Mouse (Mus musculus) ES-Bruce4 (cell line): Measurements from ENCODE around the gene Gm2974. TPM values are rescaled to one million over a fixed set of nuclear protein-coding genes. Genes with fewer than 3 reads are reported as not detected.
A peak's percentile ranks its signal among the peaks of the same experiment; 100 is the strongest.
"Not testable (repeated sequence)": the region's sequence is repeated elsewhere in the genome, so short reads cannot be mapped to it uniquely, and the experiment has no call there.

Experiments
- H3K27ac ChIP-seq: 2 replicates; pipeline ENCODE4 v1.5.1; 2012; ENCODE audit warnings: low read length, inconsistent platforms; ENCODE audit not compliant: insufficient read depth
- H3K27me3 ChIP-seq: 2 replicates; pipeline ENCODE4 v1.6.1; 2012; ENCODE audit warnings: mild to moderate bottlenecking, low read length, inconsistent platforms; ENCODE audit not compliant: control insufficient read depth, poor library complexity, insufficient read depth, severe bottlenecking
- H3K36me3 ChIP-seq: 2 replicates; pipeline ENCODE4 v1.6.1; 2012; ENCODE audit warnings: inconsistent platforms, mild to moderate bottlenecking, low read length, moderate library complexity; ENCODE audit not compliant: control insufficient read depth, poor library complexity, insufficient read depth, severe bottlenecking
- H3K4me1 ChIP-seq: one replicate; pipeline ENCODE4 v1.8.1; 2011; ENCODE audit warnings: low read length; ENCODE audit not compliant: control insufficient read depth, insufficient read depth
- H3K4me3 ChIP-seq: 2 replicates; pipeline ENCODE4 v1.5.1; 2011; ENCODE audit warnings: low read depth, mild to moderate bottlenecking, low read length
- H3K9ac ChIP-seq: 2 replicates; pipeline ENCODE4 v1.6.1; 2012; ENCODE audit warnings: low read depth, mild to moderate bottlenecking, inconsistent platforms; ENCODE audit not compliant: poor library complexity, severe bottlenecking
- H3K9me3 ChIP-seq: replicated peaks from 2 replicates; pipeline ENCODE4 v1.6.1; 2012; ENCODE audit warnings: mild to moderate bottlenecking, low read length, inconsistent platforms; ENCODE audit not compliant: control insufficient read depth, poor library complexity, insufficient read depth, severe bottlenecking
- CTCF ChIP-seq: IDR thresholded peaks from one replicate; pipeline ENCODE4 v1.8.1; 2011; ENCODE audit warnings: low read depth, low read length
- polyA plus RNA-seq: library from polyadenylated mRNA; stranded (reverse); fragments of >200 nt; gene quantifications from 2 replicates; pipeline ENCODE4 v1.2.4, GENCODE M21; 2011; ENCODE audit warnings: low read depth; ENCODE audit not compliant: missing spikeins, insufficient read depth, insufficient read length

Gene Gm2974
- not detected in 2 replicates for polyA plus RNA-seq

GRCm38 (mm10) chr14:4182491-4183210 lies at the start of gene Gm2974:
Gene Gm2974, plus strand, starts transcription at chr14:4182576.
- not testable (repeated sequence) for H3K9me3 ChIP-seq, H3K27ac ChIP-seq, H3K27me3 ChIP-seq, H3K36me3 ChIP-seq, H3K4me1 ChIP-seq, H3K9ac ChIP-seq
- peak within 1 kb of the TSS; percentile 60 for H3K4me3 ChIP-seq

- not testable (repeated sequence) for H3K4me3 ChIP-seq, H3K27ac ChIP-seq, H3K4me1 ChIP-seq, H3K9ac ChIP-seq, H3K9me3 ChIP-seq, H3K36me3 ChIP-seq, H3K27me3 ChIP-seq
These were observed 40.7 kb upstream of the Gm2974 start for GRCm38 (mm10) chr14:4141646-4142045.

- not testable (repeated sequence) for H3K27ac ChIP-seq, H3K4me3 ChIP-seq, H3K9ac ChIP-seq, H3K36me3 ChIP-seq, H3K27me3 ChIP-seq, H3K9me3 ChIP-seq, H3K4me1 ChIP-seq
These were observed 17.6 kb upstream of the Gm2974 start, which contains the start of gene Gm3127 for GRCm38 (mm10) chr14:4164730-4165129. Gene Gm3127, plus strand, starts transcription at chr14:4165030.

- not testable (repeated sequence) for H3K4me3 ChIP-seq, H3K27me3 ChIP-seq, H3K9me3 ChIP-seq, H3K4me1 ChIP-seq, H3K36me3 ChIP-seq, H3K27ac ChIP-seq, H3K9ac ChIP-seq
These were observed 346 bp upstream of the Gm2974 start for GRCm38 (mm10) chr14:4182030-4182429.

GRCm38 (mm10) chr14:4183375-4183774 lies 999 bp downstream of the Gm2974 start:
- H3K4me1 ChIP-seq, H3K36me3 ChIP-seq, H3K27ac ChIP-seq, H3K9ac ChIP-seq, H3K4me3 ChIP-seq, H3K27me3 ChIP-seq, H3K9me3 ChIP-seq: not testable (repeated sequence)
- TF ChIP-seq CTCF: peak; percentile 9

GRCm38 (mm10) chr14:4249331-4249730 lies 67.0 kb downstream of the Gm2974 start, which contains the start of gene Gm3138:
Gene Gm3138, plus strand, starts transcription at chr14:4249631.
- not testable (repeated sequence) for H3K9ac ChIP-seq, H3K27me3 ChIP-seq, H3K4me3 ChIP-seq, H3K36me3 ChIP-seq, H3K4me1 ChIP-seq, H3K27ac ChIP-seq, H3K9me3 ChIP-seq

Other genes with a start within 250 kb of the Gm2974 start
- 0.69 TPM in 1 of 2 replicates, not detected in the other for gene Gm3095, start 219.0 kb upstream of the Gm2974 start, polyA plus RNA-seq
- not detected in 2 replicates for gene Gm3099, start 184.2 kb upstream of the Gm2974 start, polyA plus RNA-seq
- not detected in 2 replicates for gene Gm5796, start 158.6 kb upstream of the Gm2974 start, polyA plus RNA-seq
- not detected in 2 replicates for gene Gm3115, start 98.5 kb upstream of the Gm2974 start, polyA plus RNA-seq
- not detected in 2 replicates for gene Gm8108, start 72.0 kb upstream of the Gm2974 start, polyA plus RNA-seq
- gene Gm3127, start 17.5 kb upstream of the Gm2974 start, polyA plus RNA-seq: not detected in 2 replicates
- gene Gm3138, start 67.1 kb downstream of the Gm2974 start, polyA plus RNA-seq: not detected in 2 replicates
- gene Gm3149, start 134.7 kb downstream of the Gm2974 start, polyA plus RNA-seq: not detected in 2 replicates
- gene 2610042L04Rik, start 152.2 kb downstream of the Gm2974 start, polyA plus RNA-seq: not detected in 2 replicates
- not detected in 2 replicates for gene Gm3159, start 214.9 kb downstream of the Gm2974 start, polyA plus RNA-seq
- 1.2 TPM in 1 of 2 replicates, not detected in the other for gene Gm3164, start 232.9 kb downstream of the Gm2974 start, polyA plus RNA-seq
- gene Gm3173, start 248.4 kb downstream of the Gm2974 start, polyA plus RNA-seq: 1.5 TPM in 1 of 2 replicates, not detected in the other